Mouse (Mus musculus) heart, adult 8-10 months (tissue): ENCODE data around the gene P2rx1. TPM values are rescaled to one million over a fixed set of nuclear protein-coding genes. Genes with fewer than 3 reads are reported as not detected.

Experiments used
- DNase-seq: peaks from one replicate; pipeline ENCODE4 v3.0.0; 2022; ENCODE audit warnings: low spot score
- total RNA-seq, 4 experiments: library from RNA; stranded (reverse); gene quantifications; 2 replicates each; pipeline ENCODE4 v1.2.4; 2022

P2rx1 gene
- total RNA-seq: under 1 TPM; 0.35 to 0.49 (median 0.43) TPM

DNA sequence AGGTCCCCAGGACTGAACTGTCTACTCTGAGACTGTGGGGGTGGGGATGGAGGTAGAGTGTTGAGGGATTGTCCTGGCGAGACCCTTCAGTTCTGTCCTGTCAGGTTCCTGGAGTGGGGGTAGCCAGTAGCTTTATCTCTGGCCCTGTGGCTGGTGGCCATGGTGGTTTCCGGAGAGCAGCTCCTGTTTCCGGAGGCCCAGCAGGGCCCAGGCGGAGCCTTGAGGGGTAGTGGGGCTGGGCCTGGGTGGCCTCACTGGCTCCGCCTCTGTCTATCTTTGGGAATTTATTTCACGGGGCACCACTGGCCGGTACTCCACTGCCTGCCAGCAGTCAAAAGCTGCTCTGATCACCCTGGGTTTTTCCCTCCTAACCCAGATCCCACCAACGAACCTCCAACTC lies at the start of gene P2rx1:
Gene P2rx1 (plus strand): TSS at position 333 of the 400 bp plus-strand sequence.
- DNase-seq: no peak

DNA sequence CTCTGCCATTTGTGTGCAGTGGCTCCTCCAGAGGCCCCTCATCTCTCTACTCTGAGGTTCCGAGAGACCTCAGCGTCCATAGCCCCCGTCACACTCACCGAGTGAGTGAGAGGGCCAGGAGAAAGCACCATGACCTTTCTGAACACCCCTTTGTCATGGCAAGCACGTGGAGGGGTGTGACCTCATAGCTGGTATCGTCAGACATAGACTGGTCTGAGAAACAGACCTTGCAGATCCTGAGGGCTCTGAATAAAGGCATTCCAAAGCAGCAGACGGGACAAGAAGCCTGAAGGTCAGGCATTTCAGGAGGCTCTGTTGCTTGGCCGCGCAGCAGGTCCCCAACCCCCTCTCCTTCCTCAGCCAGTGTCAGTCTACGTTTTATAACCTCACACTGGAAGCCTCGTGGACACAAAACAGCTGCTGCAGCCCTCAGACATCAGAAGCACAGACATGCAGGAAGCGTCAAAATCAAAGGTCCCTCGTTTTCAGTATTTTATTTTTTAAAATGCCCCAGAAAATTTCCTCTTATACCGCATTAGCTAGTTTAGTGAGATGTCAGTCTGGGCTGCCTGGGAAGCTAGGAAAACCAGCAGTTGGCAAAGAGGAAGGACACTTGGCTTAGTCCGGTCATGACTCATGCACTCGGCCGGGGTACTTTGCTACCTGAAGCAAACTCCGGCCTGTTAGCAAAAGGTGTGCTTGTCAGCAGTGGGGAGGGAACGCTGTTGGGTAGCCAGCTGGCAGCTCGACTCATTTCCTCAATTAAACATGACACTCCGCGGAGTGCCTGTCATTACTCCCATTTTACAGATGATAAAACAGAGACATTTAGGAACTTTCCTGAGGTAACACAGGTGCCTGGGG lies 47.5 kb upstream of the P2rx1 start:
- no peak for DNase-seq

DNA sequence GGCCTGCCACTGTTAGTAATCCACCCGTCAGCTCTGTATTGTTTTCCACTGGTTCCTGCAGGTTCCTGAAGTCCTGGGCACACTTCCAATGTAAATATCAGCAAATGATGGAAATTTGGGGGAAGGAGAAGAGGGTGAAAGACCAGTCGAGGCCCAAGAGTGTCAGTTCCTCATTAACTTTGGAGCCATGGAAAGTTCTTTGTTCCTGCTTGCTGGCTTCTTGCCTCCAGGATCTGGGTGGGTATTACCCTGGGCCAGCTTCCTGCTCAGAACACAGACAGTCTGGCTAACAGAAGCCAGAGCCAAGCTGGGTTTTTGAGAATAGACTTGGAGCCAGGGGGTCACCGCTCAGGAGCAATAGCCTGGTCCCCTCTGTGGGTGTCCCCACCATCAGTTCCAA lies 46.7 kb upstream of the P2rx1 start:
- peak; percentile 76 for DNase-seq

DNA sequence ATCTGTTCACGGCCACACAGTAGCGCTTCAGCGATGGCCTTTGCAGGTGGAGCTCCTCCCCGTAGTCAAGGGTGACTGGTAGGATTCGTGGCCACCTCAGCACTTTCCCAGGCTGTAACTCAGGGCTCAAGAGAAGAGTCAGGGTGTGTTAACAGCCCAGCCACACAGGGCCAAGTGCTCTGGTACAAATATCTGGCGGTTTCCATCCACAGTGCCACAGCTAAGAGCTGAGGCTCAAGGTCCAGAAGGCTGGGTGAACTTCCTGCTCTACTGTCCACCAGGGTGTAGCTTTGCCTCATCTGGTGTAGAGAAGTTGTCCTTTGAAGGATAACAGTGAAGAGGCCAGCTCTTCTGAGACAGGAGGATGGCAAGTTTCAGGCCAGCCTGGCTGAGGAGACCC lies 46.2 kb upstream of the P2rx1 start:
- no peak for DNase-seq

DNA sequence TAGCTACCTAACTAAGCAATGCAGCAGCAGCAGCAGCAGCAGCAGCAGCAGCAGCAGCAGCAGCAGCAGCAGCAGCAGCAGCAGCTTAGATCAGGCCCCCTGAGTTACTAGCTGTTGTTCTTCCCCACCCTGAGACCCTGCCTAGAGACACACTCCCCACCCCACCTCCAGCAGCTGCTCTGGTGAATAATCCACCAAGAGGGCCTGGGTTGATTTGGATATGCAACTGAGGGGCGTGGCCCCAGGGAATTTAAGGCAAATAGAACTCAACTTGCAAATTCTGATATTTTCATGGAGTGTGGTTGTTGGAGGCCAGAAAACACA lies 45.8 kb upstream of the P2rx1 start:
- DNase-seq: no peak

DNA sequence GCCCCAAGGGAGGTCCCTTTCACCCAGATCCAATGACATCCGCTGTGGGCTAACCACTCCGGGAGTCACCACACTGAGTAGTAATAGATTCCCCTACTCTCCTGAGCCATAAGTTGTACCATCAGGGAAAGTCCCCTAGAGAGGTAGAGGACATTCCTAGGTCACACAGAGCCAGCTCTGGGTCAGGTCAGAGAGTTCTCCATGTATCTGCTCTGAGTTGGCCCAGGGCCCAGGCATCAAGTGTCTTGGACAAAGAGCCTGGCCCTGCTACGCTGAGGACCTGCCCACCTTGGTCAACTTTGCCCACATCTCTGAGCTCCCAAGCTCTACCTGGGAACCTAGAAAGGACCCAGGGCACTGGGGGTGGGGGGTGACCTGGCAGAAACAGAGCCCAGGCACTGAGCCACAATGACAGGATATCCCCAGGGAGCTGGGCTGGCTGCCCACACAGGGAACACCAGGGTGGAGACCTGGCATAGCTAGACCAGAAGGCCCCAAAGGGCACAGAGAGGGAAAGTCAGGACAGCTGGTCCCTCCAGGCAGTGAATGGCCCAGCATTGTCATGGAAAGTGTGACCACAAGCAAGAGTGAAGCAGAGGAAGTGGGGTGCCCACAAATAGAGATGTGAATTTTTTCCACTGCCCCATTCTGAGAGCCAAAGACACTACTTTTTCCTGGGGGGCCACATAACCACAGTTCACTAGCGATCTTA lies 45.3 kb upstream of the P2rx1 start:
- DNase-seq: peak; percentile 72

DNA sequence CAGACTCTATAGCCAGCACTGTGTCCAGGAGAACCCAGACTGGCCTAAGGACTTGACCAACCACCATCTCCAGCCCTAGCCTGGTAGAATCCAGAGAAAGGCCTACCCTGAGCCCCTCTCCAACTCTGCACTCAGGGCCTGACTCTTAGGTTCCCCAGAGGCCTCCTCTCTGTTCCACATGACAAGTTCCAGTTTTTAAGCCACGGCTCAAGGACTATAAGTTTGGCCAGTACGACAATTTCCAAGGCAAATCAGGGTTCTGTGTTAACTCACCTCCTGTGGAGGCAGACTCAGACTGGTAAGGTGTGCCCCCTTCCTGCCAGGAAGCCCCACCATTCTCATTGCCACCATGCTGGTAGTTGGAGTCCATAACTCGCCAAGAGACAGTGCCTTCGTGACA lies 44.7 kb upstream of the P2rx1 start:
- DNase-seq: no peak

DNA sequence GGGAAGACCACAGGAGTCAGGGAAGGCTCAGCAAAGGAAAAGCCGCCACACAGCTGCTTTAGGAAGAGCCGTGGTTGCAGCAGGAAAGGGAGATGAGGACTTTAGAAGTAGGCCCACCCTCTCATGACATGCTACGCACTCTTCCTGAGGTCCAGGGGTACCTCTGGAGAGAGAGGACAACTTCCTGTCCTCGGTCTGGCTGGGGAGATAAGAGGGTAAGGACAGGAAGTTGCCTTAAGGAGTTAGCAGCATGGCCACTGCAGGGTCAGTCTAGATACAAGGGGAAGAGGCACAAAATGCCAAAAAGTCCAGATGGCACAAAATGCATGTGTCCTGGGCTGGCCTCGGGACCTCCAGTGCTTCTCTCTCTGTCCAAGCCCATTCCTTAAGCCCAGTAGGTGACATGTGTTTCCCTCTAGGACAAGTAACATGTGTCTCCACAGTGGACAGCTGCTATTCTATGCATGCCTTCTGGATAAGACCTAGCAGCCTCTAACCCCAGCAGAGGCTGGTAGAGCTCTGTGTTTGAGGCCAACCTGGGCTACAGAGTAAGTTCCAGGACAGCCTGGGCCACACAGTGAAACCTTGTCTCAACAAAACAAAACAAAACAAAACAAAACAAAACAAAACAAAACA lies 43.4 kb upstream of the P2rx1 start:
- peak; percentile 41 for DNase-seq

DNA sequence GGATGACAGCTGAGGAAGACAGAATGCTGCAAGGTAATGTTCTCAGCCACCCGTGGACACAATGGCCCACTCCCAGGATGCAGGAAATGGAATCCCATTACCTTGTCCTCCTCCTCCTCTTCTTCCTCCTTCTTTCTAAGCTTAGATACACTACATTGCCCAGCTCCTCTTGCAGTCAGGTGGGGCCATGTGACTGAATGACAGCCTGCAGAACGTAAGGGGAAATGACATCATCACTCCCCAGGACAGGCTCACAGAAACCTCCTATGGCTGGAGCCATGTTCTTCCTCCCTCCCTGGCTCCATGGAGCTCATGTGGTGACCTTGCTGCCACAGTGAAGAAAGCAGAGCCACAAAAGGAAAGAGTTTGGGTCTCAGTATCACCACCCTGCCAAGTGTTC lies 41.6 kb upstream of the P2rx1 start:
- no peak for DNase-seq

DNA sequence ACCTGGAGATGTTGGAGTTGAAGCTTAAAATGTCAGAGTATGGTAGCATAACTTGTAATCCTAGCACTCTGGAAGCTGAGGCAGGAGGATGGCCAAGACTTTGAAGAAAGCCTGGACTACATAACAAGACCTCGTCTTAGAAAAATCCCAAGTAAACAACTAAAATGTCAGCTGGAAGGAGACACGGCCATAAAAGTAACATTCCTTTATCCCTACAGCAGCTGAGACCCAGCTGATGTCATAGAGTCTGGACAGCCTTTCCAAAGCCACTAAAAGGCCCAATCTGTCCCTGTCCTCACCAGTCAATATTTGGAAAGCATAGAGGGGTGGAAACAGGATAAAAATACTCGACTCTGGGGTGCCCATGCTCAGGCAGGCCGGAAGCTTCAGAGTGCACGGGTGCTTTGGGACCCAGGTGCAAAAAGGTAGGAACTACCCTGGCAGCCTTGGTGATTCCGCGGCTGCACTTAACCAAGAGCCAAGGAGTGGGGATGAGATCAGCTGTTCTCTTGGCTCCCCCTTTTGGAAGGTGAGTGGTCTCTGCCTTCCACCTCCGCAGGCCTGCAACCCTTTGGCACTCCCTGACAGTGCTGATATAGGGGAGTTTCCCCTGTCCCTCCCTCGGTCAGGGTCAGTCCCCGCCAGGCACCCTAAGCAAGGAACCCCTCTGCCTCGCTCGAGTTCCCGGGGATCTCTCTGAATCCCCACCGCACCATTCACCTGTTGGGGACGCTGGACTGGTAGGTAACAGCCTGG lies 38.8 kb upstream of the P2rx1 start:
- no peak for DNase-seq

DNA sequence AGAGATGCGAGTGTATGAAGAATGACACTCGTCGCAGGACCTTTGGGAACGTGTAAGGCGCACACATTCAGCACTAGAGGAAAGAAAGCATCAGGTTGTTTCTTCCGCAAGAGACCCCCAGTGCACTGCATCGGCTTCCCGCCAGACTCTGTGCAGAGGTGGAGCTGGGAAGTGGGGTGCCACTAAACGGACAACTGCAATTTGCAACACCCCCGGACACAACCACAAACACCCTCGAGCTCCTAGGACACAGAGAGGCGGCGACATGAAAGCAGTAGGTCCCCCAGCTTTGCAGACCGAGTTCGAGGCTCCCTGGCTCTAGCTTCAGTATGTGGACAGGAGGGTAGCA lies 38.2 kb upstream of the P2rx1 start:
- no peak for DNase-seq

DNA sequence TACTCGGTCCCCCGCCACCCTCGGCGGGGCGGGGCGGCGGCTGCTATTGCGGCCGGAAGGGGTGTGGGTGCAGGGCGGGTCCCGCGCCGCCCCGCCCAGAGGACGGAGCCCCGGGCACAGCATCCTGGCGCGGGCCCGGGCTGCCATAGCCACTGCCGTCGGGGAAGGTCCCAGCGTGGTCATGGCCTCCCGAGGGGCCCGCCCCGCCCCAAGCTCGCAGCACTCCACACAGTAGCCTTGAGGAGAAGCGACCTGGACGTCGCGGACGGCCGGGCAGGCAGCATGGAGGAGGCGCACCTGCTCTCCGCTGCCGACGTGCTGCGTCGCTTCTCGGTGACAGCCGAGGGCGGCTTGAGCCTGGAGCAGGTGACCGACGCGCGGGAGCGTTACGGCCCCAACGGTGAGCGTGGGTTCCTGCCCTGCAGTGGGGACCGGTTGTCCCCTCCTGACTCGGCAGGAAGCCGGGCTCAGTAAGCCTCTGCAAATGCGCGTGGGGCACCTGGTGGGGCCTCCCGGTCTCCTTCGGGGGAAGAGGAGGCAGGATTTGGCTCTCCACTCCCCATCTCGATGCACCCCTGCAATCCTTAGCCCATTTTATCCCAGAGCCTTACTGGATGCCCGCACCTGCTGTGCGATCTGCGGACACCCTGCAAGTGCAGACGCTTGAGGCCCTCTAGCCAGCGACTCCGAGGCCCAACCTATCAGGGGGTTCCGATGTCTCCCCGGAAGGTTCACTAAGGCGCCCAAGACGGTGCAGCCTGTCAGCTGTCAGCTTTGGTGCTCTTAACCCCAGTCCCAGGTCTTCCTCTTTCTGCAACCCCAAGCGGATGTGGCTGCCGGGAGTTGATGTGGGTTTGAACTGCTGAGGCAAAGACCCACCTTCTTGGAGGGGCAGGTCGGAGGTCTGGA lies 37.6 kb upstream of the P2rx1 start, which contains the start of gene Atp2a3:
Gene Atp2a3 (plus strand): TSS at position 98 of the 909 bp plus-strand sequence.
- DNase-seq: no peak

DNA sequence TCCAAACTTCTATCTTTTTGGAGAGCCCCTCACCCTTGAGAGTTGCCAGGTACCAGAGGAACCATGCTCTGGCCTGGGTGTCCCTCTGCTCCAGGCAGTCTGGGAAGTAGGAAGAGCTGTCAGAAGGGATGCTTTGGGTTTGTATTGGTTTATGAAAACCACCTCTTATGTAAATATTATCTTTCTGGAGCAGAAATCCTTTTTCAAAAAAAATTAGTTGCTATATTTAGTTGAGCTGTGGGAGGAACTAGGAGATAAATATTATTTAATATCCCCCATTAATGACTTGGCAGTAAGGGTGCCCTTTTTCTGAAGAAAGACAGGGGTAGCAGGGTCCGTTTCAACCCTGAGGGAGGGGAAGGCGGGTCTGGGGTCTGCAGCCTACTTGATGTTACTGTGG lies 36.5 kb upstream of the P2rx1 start:
- DNase-seq: no peak

DNA sequence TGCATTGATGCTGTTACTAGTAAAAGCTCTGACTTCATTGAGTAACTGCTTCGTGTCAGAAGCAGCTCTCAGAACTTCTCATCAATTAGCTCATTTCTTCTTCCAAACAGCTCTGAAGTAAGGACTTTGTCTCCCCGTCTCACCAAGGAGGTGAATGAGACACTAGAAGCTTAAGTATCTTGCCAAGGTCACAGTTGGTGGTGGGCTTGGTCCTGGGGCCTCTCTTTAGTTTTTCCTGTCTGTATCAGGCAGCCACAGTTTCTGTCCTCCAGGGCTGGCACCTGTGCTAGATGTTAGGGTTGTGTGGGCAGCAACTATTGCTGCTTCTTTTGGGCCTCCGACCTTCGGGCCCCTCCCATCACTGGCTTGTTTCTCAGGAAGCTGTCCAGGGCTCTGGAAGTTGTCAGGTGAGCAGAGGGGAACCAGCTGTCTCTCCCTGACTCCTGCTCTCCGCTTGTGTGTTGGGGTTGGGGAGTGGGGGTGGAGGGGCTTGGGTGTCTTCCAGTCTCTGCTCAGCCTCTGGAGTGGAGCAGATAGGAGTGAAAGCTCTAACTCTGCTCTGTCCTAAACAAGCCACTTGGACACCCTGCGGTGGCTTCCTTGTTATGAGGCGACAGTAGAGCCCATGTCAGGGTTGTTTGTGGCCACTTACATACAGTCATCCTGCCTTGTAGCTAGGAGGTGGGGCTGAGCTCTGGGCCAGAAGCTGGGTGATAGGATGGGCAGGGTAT lies 35.7 kb upstream of the P2rx1 start:
- no peak for DNase-seq

DNA sequence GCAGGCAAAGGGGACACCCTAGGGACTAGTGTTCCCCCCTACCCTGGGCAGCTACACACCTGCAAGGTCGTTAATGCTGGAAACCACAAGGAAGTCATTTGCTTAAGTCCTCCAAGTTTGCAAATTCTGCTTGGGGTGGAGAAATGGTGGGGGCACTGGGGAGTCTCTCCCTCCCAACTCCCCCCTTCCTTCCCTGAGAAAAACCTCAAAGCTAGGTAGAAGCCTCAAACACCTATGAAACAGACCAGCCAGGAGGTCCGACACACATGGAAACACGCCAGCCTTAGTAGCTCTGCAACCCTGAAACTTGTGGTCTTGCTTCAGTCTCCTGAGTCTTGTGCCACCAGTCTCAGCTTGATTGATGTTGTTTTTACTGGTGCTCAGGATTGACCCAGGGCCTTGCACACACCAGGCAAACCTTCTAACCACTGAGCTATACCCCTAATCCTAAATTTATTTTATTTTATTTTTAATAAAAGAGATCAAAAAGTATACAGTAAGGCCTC lies 35.1 kb upstream of the P2rx1 start:
- no peak for DNase-seq

DNA sequence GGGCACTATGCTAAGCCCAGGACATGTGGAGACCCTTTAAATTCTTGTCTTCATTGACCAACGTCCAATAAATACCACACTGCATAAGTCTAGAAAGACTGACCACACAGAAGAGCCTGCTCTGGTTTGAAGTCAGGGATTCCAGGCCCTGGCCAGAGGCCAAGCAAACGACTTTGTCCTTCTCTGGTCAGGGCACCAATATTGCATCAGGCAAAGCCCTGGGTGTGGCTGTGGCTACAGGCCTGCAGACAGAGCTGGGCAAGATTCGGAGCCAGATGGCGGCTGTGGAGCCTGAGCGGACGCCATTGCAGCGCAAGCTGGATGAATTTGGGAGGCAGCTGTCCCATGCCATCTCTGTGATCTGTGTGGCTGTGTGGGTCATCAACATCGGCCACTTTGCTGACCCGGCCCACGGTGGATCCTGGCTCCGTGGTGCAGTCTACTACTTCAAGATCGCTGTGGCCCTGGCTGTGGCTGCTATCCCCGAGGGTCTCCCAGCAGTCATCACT lies 23.9 kb upstream of the P2rx1 start:
- DNase-seq: no peak

DNA sequence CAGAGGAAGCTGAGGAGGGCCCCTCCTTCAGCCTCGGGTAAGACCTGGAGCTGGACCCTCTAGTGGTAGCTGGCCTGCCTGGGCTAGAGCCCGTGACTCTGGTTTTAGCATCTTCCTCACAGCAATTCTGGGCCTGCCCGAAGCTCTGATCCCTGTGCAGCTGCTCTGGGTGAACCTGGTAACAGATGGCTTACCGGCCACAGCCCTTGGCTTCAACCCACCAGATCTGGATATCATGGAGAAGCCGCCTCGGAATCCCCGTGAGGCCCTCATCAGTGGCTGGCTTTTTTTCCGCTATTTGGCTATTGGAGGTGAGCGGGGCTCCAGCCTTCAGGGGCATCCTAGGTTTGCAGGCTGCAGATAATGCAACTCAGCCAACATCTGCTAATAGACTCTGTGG lies 16.4 kb upstream of the P2rx1 start:
- no peak for DNase-seq

DNA sequence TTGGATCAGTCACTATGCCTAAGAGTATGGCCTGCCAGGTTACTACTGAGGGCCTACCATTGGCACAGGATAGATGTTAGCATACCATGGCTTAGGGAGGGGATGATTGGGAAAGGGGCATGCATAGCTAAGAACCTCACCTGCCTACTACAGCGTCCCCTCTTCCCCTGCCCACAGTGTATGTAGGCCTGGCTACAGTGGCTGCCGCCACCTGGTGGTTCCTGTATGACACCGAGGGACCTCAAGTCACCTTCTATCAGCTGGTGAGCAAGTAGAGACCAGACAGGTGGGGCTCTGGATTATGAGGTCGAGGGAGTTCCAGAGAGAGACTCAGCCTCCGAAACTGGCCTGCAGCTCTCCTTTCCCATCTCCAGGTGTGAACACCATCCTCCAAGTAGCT lies 15.6 kb upstream of the P2rx1 start:
- no peak for DNase-seq

DNA sequence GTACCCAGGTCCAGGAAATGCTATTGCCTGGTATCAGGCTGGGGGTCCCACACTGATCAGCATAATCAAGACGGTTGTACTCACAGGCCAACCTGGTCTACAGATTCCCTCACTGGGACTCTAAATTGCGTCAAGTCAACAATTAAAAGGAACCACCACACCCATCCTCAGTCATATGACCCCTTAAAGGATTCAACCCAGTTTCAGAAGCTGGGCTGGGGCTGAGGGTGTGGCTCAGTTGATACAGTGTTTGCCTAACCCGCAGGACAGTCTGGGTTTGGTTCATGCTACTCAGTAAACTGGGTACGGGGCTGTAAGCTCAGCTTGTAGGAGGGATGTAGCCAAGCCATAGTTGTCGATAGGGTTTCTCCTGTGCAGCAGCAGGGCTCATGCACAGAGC lies 12.2 kb upstream of the P2rx1 start:
- no peak for DNase-seq

DNA sequence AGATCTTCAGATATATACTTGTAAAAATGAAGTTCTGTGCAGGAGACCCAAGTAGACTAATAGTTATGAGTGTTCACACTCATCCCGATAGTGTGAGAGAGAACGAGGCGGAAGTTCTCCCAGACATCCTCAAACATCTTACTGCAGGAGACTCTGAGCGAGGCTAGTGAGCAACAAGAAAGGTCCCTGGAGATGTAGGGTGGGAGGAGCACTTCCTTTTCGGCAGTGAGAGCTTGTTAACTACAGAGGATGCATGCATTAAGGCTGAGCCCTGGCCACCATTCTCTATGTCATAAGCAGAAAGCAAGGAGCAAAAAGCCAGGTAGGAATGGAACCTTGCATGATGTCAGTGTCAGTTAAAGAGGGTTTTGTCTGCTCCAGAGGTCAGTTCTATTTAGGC lies 11.7 kb upstream of the P2rx1 start:
- DNase-seq: peak; percentile 48
